Mouse (Mus musculus): ENCODE data around the gene Pstpip1.

Gene Pstpip1

GRCm38 (mm10) chr9:56151745-56152481 lies 62.2 kb downstream of the Pstpip1 start:
- no peak for DNase-seq (ENCODE audit: low spot score in 2 of 2)

- no peak for DNase-seq (ENCODE audit: low spot score in 2 of 2)
Measured at GRCm38 (mm10) chr9:56152482-56153007, 62.8 kb downstream of the Pstpip1 start.

- DNase-seq (ENCODE audit: low spot score in 2 of 2), result no peak
Measured at GRCm38 (mm10) chr9:56154572-56154971, 64.8 kb downstream of the Pstpip1 start.

- no peak for DNase-seq (ENCODE audit: low spot score in 2 of 2)
Measured at GRCm38 (mm10) chr9:56158077-56158476, 68.3 kb downstream of the Pstpip1 start.

GRCm38 (mm10) chr9:56159456-56159855 lies 69.7 kb downstream of the Pstpip1 start:
- no peak for DNase-seq (ENCODE audit: low spot score in 2 of 2)

GRCm38 (mm10) chr9:56160341-56161141 lies 70.8 kb downstream of the Pstpip1 start:
- peak; percentile 62 to 70 for DNase-seq (ENCODE audit: low spot score in 2 of 2)

- no peak for DNase-seq (ENCODE audit: low spot score in 2 of 2)
Measured at GRCm38 (mm10) chr9:56165377-56165776, 75.6 kb downstream of the Pstpip1 start, which contains the start of gene Tspan3. TSS of gene Tspan3 (minus strand) at chr9:56165477.

GRCm38 (mm10) chr9:56166161-56166560 lies 76.4 kb downstream of the Pstpip1 start:
- no peak for DNase-seq (ENCODE audit: low spot score in 2 of 2)

GRCm38 (mm10) chr9:56167690-56168089 lies 77.9 kb downstream of the Pstpip1 start:
- DNase-seq (ENCODE audit: low spot score in 2 of 2), result no peak

GRCm38 (mm10) chr9:56175316-56175715 lies 85.6 kb downstream of the Pstpip1 start:
- DNase-seq (ENCODE audit: low spot score in 2 of 2), result no peak

- no peak for DNase-seq (ENCODE audit: low spot score in 2 of 2)
Measured at GRCm38 (mm10) chr9:56177354-56177753, 87.6 kb downstream of the Pstpip1 start.
